Mouse (Mus musculus) ES-E14 (cell line): ENCODE results near the gene Fndc10.

Experiments used
- HCFC1 ChIP-seq: IDR thresholded peaks from 2 replicates; pipeline ENCODE4 v1.6.1; 2012; ENCODE audit warnings: low read length, inconsistent platforms, borderline replicate concordance; ENCODE audit not compliant: insufficient read depth
- MAFK ChIP-seq: IDR thresholded peaks from 2 replicates; pipeline ENCODE4 v1.6.1; 2014; ENCODE audit warnings: mild to moderate bottlenecking, low read depth, low read length, inconsistent platforms; ENCODE audit not compliant: insufficient read depth
- ZNF384 ChIP-seq: IDR thresholded peaks from 2 replicates; pipeline ENCODE4 v1.6.1; 2012; ENCODE audit warnings: low read depth, low read length, inconsistent platforms

DNA sequence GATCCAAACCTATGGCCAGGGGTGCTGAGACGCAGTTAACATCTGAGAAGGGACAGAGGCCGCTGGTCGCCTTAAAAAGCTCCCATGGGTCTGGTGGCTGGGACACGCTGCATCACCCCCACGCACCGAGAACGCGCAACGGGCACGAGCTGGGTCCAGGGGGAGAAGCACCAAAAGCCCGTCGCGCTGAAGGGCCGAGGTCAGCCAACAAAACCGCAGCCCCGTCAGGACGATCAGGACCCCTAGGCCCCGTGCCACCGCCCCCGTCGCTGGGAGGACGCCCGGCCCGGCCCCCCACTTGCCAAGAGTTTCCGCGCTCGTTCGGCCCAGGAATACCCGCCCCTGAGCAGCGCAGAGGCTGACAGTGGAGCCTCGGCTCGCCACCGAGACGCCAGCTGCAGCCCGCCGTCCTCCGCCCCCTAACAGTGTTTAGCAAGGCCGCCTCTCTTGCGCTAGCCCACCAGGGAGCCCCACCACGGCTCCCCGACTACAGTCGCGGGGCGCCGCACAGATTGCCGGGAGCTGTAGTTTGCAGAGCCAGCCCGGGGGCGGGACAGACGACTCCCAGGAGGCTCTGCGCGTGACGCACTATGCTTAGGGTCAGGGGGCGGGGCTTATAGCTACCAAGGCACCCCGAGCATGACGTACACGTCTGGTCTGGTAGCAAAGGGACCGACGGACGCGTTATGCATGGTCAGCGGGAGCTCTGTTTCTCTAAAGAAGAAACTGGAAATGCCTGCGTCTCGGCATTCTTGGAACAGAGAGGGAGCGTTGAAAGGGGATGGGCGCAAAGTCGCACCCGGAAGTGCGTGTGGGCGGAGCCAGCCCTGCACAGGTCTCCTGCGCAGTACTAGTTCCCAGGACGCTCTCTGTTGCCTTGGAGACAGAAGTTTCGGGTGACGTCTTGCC, 25.2 kb upstream of the Fndc10 start, which contains the start of gene Mib2:
- TF ChIP-seq ZNF384 (no peak), MAFK (no peak), HCFC1 (peak; percentile 89)
